Mouse (Mus musculus) midbrain, postnatal 0 days (tissue): ENCODE measurements at regions not wholly inside any gene's neighbourhood (a gene's known extent, or its start where the extent isn't known, plus 50 kb on each side); places are given as distances from the start of the nearest gene placed in this dataset.

Experiments
- ATAC-seq: fragments of 200-750 bp; cut with Nextera tagmentation; 2 replicates; pipeline ENCODE4 v1.8.0; 2017; ENCODE audit warnings: moderate number of reproducible peaks, mild to moderate bottlenecking, moderate TSS enrichment, moderate library complexity; ENCODE audit not compliant: low FRiP score
- DNase-seq: peaks from one replicate; pipeline ENCODE4 v3.0.0-alpha.2; 2015; ENCODE audit warnings: low spot score
- H3K27ac ChIP-seq: fragments of 300-500 bp; sonication (generic); 2 replicates; pipeline ENCODE4 v1.5.1; 2014; ENCODE audit warnings: low read depth, mild to moderate bottlenecking, low read length, mixed read lengths
- H3K27me3 ChIP-seq: fragments of 300-500 bp; sonication (generic); 2 replicates; pipeline ENCODE4 v1.6.1; 2014; ENCODE audit warnings: low read length, control low read depth, mixed read lengths; ENCODE audit not compliant: insufficient read depth
- H3K36me3 ChIP-seq: fragments of 300-500 bp; sonication (generic); 2 replicates; pipeline ENCODE4 v1.6.1; 2014; ENCODE audit warnings: low read length, control low read depth, mixed read lengths; ENCODE audit not compliant: insufficient read depth
- H3K4me1 ChIP-seq: fragments of 300-500 bp; sonication (generic); 2 replicates; pipeline ENCODE4 v1.6.1; 2014; ENCODE audit warnings: mild to moderate bottlenecking, control low read depth, antibody characterized with exemption, low read length, mixed read lengths; ENCODE audit not compliant: insufficient read depth
- H3K4me2 ChIP-seq: fragments of 300-500 bp; sonication (generic); 2 replicates; pipeline ENCODE4 v1.6.1; 2014; ENCODE audit warnings: low read depth, mild to moderate bottlenecking, low read length, mixed read lengths; ENCODE audit not compliant: poor library complexity, severe bottlenecking
- H3K4me3 ChIP-seq: fragments of 300-500 bp; sonication (generic); 2 replicates; pipeline ENCODE4 v1.5.1; 2014; ENCODE audit warnings: low read depth, mild to moderate bottlenecking, low read length, moderate library complexity
- H3K9ac ChIP-seq: fragments of 300-500 bp; sonication (generic); replicated peaks from 2 replicates; pipeline ENCODE4 v1.6.1; 2014; ENCODE audit warnings: mild to moderate bottlenecking, low read length, moderate library complexity, mixed read lengths; ENCODE audit not compliant: poor library complexity, severe bottlenecking
- H3K9me3 ChIP-seq: fragments of 300-500 bp; sonication (generic); 2 replicates; pipeline ENCODE4 v1.6.1; 2016; ENCODE audit warnings: low read length, control low read depth
- CTCF ChIP-seq: IDR thresholded peaks from 2 replicates; pipeline ENCODE4 v1.5.1; 2016; ENCODE audit warnings: antibody characterized with exemption, mild to moderate bottlenecking
- WGBS: fragments of 180-500 bp; shearing (Covaris S2); extraction: QIAGEN DNeasy Blood & Tissue Kit; methylation state at CpG from one replicate; pipeline ENCODE4 v1.1.7; 2014; 5-methylcytosine and 5-hydroxymethylcytosine counted together

DNA sequence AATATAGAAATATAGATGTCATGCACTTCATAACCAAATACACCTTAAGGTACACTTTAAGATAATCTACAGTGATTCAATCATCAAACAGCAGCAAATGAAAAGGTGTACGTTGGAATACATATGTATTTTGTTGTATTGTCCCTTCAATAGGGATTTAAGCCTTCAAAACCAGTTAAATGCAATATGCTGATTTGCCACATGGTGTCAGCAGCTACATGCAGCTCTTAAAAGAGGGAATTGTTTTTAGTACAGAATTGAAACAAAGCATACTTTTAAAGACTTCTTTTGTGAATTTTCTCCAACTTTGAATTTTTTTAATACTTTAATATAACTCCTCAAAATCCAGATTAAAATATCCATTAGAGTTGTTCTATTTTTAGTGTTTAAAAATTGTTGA is 3857.1 kb downstream of the 9330182O14Rik start:
- ATAC-seq (no peak), DNase-seq (peak; percentile 76)
- Histone ChIP-seq H3K4me2 (no peak overlapping the region), H3K4me3 (no peak overlapping the region), H3K36me3 (no peaks in the 10 kb centered on the region), H3K4me1 (no peaks in the 10 kb centered on the region), H3K9me3 (no peaks in the 10 kb centered on the region), H3K27ac (no peak overlapping the region), H3K9ac (no peak overlapping the region), H3K27me3 (no peaks in the 10 kb centered on the region)
- WGBS, result 29% methylated on average over 1 of the region's 1 CpGs
- TF ChIP-seq CTCF, result peak; percentile 90

DNA sequence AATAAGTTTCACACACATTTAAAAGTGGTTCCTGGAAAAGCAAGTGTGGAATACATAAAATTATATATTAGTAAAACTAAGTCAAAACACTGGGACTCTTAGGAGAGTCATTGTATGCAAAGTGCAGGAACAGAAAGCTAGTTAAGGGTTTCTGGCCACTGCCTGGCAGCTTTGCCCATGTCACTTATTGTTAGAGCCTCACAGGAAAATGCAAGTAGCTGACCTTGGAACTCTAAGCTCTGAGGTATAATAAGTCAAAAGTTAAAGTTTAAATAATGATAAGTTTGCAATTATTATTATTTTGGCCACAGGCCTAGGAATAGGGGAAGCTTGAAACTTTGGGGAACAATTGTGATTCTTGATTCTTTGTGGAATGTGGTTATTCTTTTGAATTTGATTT is 3858.8 kb downstream of the 9330182O14Rik start:
- H3K4me1 ChIP-seq, result no peaks in the 10 kb centered on the region
- no peak for ATAC-seq
- no peak overlapping the region for H3K9ac ChIP-seq
- no peak overlapping the region for H3K27ac ChIP-seq
- TF ChIP-seq CTCF, result no peak
- no peak overlapping the region for H3K4me3 ChIP-seq
- DNase-seq, result no peak
- H3K4me2 ChIP-seq, result no peak overlapping the region
- H3K27me3 ChIP-seq, result no peaks in the 10 kb centered on the region
- H3K36me3 ChIP-seq, result no peaks in the 10 kb centered on the region
- no peaks in the 10 kb centered on the region for H3K9me3 ChIP-seq

DNA sequence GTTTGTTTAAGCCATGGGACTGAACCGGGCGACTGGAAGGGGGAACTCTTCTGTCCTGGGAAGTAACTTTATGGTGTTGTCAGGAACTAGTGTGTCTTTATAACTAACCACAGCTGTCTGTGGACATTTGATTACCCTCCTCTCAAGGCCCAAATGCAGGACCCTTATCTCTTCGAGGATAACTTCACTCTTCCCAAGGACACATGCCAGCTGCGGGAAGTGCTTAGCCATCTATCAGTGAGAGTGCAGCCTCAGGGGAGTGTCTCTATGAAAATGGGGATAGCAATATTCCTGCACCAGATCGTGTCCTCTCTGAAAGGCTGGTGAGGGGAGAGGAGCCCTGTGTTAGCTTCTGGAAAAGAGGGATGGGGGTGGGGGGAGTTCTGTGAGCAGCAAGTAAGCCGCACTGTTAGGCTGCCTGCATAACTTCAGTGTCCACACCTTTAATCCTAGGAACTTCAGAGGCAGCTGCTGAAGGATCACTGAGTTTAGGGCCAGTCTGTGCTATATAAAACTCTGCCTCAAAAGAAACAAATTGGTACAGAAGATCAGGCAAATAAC is 3892.4 kb downstream of the 9330182O14Rik start:
- Histone ChIP-seq H3K4me2 (no peak overlapping the region), H3K4me1 (no peaks in the 10 kb centered on the region), H3K9me3 (no peaks in the 10 kb centered on the region), H3K27me3 (no peaks in the 10 kb centered on the region), H3K36me3 (no peaks in the 10 kb centered on the region), H3K4me3 (no peak overlapping the region), H3K27ac (no peak overlapping the region), H3K9ac (no peak overlapping the region)
- no peak for ATAC-seq
- 65% methylated on average over 6 of the region's 6 CpGs for WGBS
- no peak for TF ChIP-seq CTCF
- no peak for DNase-seq

DNA sequence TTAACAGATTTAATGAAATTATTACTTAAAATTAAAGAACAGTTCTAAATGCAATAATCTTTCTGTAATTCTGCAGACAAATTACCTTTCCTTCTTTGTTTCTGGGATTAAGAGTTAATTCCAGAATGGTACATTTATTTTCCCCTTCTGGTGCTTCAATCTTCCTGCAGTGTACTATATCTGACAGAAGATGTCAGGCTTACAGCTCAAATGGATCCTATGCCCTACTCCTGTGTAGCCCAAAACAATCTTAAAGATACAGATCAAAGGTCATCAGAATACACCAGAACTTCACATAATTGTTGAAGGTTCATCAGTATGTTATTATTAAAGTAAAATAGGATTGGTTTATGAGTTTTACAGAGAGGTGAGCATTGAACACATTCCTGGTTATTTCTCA is 3901.7 kb downstream of the 9330182O14Rik start:
- Histone ChIP-seq H3K4me3 (no peak overlapping the region), H3K27me3 (no peaks in the 10 kb centered on the region), H3K36me3 (no peaks in the 10 kb centered on the region), H3K27ac (no peak overlapping the region), H3K9me3 (no peaks in the 10 kb centered on the region), H3K9ac (no peak overlapping the region), H3K4me2 (no peak overlapping the region), H3K4me1 (no peaks in the 10 kb centered on the region)
- TF ChIP-seq CTCF, result peak; percentile 82
- DNase-seq (peak; percentile 43), ATAC-seq (0 out of 2 replicates have a peak, but pooled peaks have one; percentile 76)

- Histone ChIP-seq H3K27ac (no peak overlapping the region), H3K27me3 (no peaks in the 10 kb centered on the region), H3K4me3 (no peak overlapping the region), H3K9ac (no peak overlapping the region), H3K4me2 (no peak overlapping the region), H3K36me3 (no peaks in the 10 kb centered on the region), H3K9me3 (no peaks in the 10 kb centered on the region), H3K4me1 (no peaks in the 10 kb centered on the region)
- ATAC-seq (peak; percentile 34; the same call in 1 of the 2 replicates), DNase-seq (peak; percentile 8)
- no peak for TF ChIP-seq CTCF
These were observed 3903.7 kb downstream of the 9330182O14Rik start for GRCm38 (mm10) chr15:44037893-44038292.

GRCm38 (mm10) chr15:44050565-44051274 is 3916.6 kb downstream of the 9330182O14Rik start:
- Histone ChIP-seq H3K27me3 (no peaks in the 10 kb centered on the region), H3K4me1 (no peaks in the 10 kb centered on the region), H3K4me3 (no peak overlapping the region), H3K9ac (no peak overlapping the region), H3K36me3 (no peaks in the 10 kb centered on the region), H3K9me3 (no peaks in the 10 kb centered on the region), H3K4me2 (no peak overlapping the region), H3K27ac (no peak overlapping the region)
- TF ChIP-seq CTCF, result no peak
- DNase-seq, result no peak
- no peak for ATAC-seq
- WGBS, result 79% methylated on average over 1 of the region's 1 CpGs
